Mouse (Mus musculus) lung, adult 2 months (tissue): ENCODE measurements at regions not wholly inside any gene's neighbourhood (a gene's known extent, or its start where the extent isn't known, plus 50 kb on each side); places are given as distances from the start of the nearest gene placed in this dataset.

Experiments used
- CTCF ChIP-seq: fragments of 200-500 bp; IDR thresholded peaks from 2 replicates; pipeline ENCODE4 v1.5.1; 2011; ENCODE audit warnings: mild to moderate bottlenecking, low read length, control low read depth; ENCODE audit not compliant: insufficient read depth
- POLR2A ChIP-seq: fragments of 200-500 bp; IDR thresholded peaks from 2 replicates; pipeline ENCODE4 v1.6.1; 2011; ENCODE audit warnings: low read depth, mild to moderate bottlenecking, control low read depth, low read length, borderline replicate concordance; ENCODE audit errors: extremely low read depth

GRCm38 (mm10) chr4:131577571-131577970 is 260.5 kb downstream of the Ptpru start:
- TF ChIP-seq CTCF = no peak
- no peak for TF ChIP-seq POLR2A
